Comparison of ENCODE assay signal across 27 mouse cellular contexts in the genomic region with DNA sequence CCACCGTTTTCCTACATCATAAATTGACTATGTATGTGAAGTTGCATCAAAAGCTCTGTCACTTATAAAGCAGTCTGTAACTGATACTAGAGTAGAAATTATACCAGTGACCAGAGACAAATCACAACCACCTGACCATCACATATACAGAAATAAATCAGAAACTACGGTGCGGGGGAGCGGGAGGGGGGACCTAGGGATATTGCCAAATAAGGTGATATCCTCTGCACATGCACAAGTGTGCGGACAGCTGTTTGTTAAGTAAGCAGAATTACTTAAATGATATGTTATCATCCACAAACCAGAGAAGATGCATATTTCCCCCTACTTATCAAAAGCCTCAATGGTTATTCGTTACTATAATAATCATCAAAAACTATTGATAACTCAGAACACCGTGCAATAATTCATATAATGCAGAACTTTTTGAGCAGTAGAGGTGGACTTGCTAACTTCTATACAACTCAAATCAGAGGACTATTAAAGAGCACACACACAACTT. TPM values are rescaled to one million over a fixed set of nuclear protein-coding genes. Genes with fewer than 3 reads are reported as not detected.
A peak's percentile ranks its signal among the peaks of the same experiment; 100 is the strongest.
DNase-seq lines count a peak whose midpoint lies in the region; ATAC-seq and TF ChIP-seq lines count a peak whose summit lies in the region.
"Had no signal": no experiment of that assay in that cellular context is flagged by ENCODE, and none has a peak within 500 bp of the region (broad histone marks: within the 10 kb centered on the region; RNA-seq: fewer than 3 reads in every experiment).

No protein-coding gene starts in this region.

- H3K27ac ChIP-seq in stomach, embryonic 14.5 days (ENCODE audit: low read length): peak overlapping the region; percentile 33; the same call in 1 of the 2 replicates
- no peak overlapping the region for H3K27ac ChIP-seq in stomach, postnatal 0 days (replicated peaks)
- H3K27ac ChIP-seq in liver, embryonic 12.5 days: peak overlapping the region; percentile 80
- H3K27ac ChIP-seq in liver, postnatal 0 days (ENCODE audit: low read depth): 0 out of 2 replicates have a peak overlapping the region, but pooled peaks have one; percentile 53
- no peak overlapping the region for H3K27ac ChIP-seq in hindbrain, embryonic 12.5 days
- H3K27ac ChIP-seq: embryonic facial prominence, embryonic 12.5 days; heart, embryonic 15.5 days; hindbrain, embryonic 14.5 days; layer of hippocampus, adult 2 months; limb, embryonic 13.5 days; macrophage; midbrain, embryonic 10.5 days; midbrain, embryonic 15.5 days; neural tube, embryonic 12.5 days had no signal

- H3K36me3 ChIP-seq in stomach, embryonic 14.5 days (ENCODE audit: control insufficient read depth, insufficient read depth, low read length): peaks cover 13% of the 10 kb centered on the region
- peaks cover 6% of the 10 kb centered on the region; the same call in 1 of the 2 replicates for H3K36me3 ChIP-seq in stomach, postnatal 0 days (ENCODE audit: control insufficient read depth, insufficient read depth, low read length)
- H3K36me3 ChIP-seq in liver, embryonic 12.5 days: peaks cover 61% of the 10 kb centered on the region
- H3K36me3 ChIP-seq in liver, postnatal 0 days (replicated peaks; ENCODE audit: insufficient read depth, low read length): peaks cover 45% of the 10 kb centered on the region
- H3K36me3 ChIP-seq in hindbrain, embryonic 12.5 days: peaks cover 29% of the 10 kb centered on the region; the same call in 1 of the 2 replicates
- H3K36me3 ChIP-seq: midbrain, embryonic 15.5 days had no signal

- no peak for ATAC-seq in stomach, embryonic 14.5 days (ENCODE audit: insufficient number of reproducible peaks, insufficient read depth, low FRiP score, low read depth)
- ATAC-seq in stomach, postnatal 0 days (ENCODE audit: low FRiP score, low TSS enrichment): no peak
- no peak for ATAC-seq in liver, embryonic 12.5 days
- ATAC-seq in liver, postnatal 0 days: no peak
- ATAC-seq in hindbrain, embryonic 12.5 days (ENCODE audit: low FRiP score): no peak
- ATAC-seq: CD4-positive, CD25-positive, alpha-beta regulatory T cell, adult 4 months; forebrain, embryonic 16.5 days; midbrain, embryonic 15.5 days had no signal

- no peak for DNase-seq in stomach, postnatal 0 days (ENCODE audit: low spot score)
- no peak for DNase-seq in liver, postnatal 0 days
- DNase-seq in cerebellum, postnatal 10 days: no peak
- DNase-seq in frontal cortex, postnatal 10 days (ENCODE audit: low spot score in 2 of 2): no peak
- DNase-seq: adrenal gland, adult 2 months; cerebellum, adult 2 months; cerebellum, postnatal 36 days; embryo, embryonic 11 days; heart, postnatal 4 days; kidney, adult 18-20 months; kidney, postnatal 36 days; lung, adult 2 months; lung, postnatal 10 days had no signal

- no peaks in the 10 kb centered on the region for H3K27me3 ChIP-seq in stomach, embryonic 14.5 days (ENCODE audit: control insufficient read depth, insufficient read depth, low read length)
- no peaks in the 10 kb centered on the region for H3K27me3 ChIP-seq in stomach, postnatal 0 days (ENCODE audit: control insufficient read depth, insufficient read depth, low read length)
- H3K27me3 ChIP-seq in liver, embryonic 12.5 days (replicated peaks): no peaks in the 10 kb centered on the region
- no peaks in the 10 kb centered on the region for H3K27me3 ChIP-seq in liver, postnatal 0 days (ENCODE audit: insufficient read depth, low read length)
- H3K27me3 ChIP-seq in hindbrain, embryonic 12.5 days: no peaks in the 10 kb centered on the region
- H3K27me3 ChIP-seq: embryonic facial prominence, embryonic 12.5 days; heart, embryonic 15.5 days; limb, embryonic 13.5 days; midbrain, embryonic 15.5 days; neural tube, embryonic 12.5 days had no signal

- no peaks in the 10 kb centered on the region for H3K4me1 ChIP-seq in stomach, embryonic 14.5 days (ENCODE audit: control insufficient read depth, insufficient read depth, low read length)
- H3K4me1 ChIP-seq in stomach, postnatal 0 days (replicated peaks; ENCODE audit: control insufficient read depth, insufficient read depth): no peaks in the 10 kb centered on the region
- H3K4me1 ChIP-seq in liver, embryonic 12.5 days: peaks cover 58% of the 10 kb centered on the region
- H3K4me1 ChIP-seq in liver, postnatal 0 days (ENCODE audit: insufficient read depth): peaks cover 15% of the 10 kb centered on the region
- no peaks in the 10 kb centered on the region for H3K4me1 ChIP-seq in hindbrain, embryonic 12.5 days
- H3K4me1 ChIP-seq: embryonic facial prominence, embryonic 12.5 days; limb, embryonic 13.5 days; midbrain, embryonic 10.5 days; midbrain, embryonic 15.5 days; neural tube, embryonic 12.5 days had no signal

- H3K9me3 ChIP-seq in stomach, embryonic 14.5 days (ENCODE audit: control insufficient read depth, low read depth, low read length): no peaks in the 10 kb centered on the region
- H3K9me3 ChIP-seq in stomach, postnatal 0 days (ENCODE audit: control insufficient read depth, low read length): no peaks in the 10 kb centered on the region
- H3K9me3 ChIP-seq in liver, embryonic 12.5 days (replicated peaks): no peaks in the 10 kb centered on the region
- no peaks in the 10 kb centered on the region for H3K9me3 ChIP-seq in liver, postnatal 0 days (ENCODE audit: low read length)
- no peaks in the 10 kb centered on the region for H3K9me3 ChIP-seq in hindbrain, embryonic 12.5 days (replicated peaks)
- H3K9me3 ChIP-seq: embryonic facial prominence, embryonic 12.5 days; heart, embryonic 15.5 days; limb, embryonic 13.5 days; midbrain, embryonic 10.5 days; midbrain, embryonic 15.5 days; neural tube, embryonic 12.5 days had no signal

- TF ChIP-seq CTCF in stomach, postnatal 0 days (IDR thresholded peaks at IDR 0.05; ENCODE audit: low read depth): no peak
- no peak for TF ChIP-seq CTCF in liver, postnatal 0 days (IDR thresholded peaks at IDR 0.05; ENCODE audit: low read depth)

- TF ChIP-seq EP300 in stomach, postnatal 0 days (optimal IDR thresholded peaks at IDR 0.05): no peak
- TF ChIP-seq EP300 in liver, postnatal 0 days (IDR thresholded peaks at IDR 0.05; ENCODE audit: low read depth): peak; percentile 89

- no peak overlapping the region for H3K4me3 ChIP-seq in stomach, embryonic 14.5 days (ENCODE audit: low read depth, low read length)
- H3K4me3 ChIP-seq in stomach, postnatal 0 days (ENCODE audit: low read depth, low read length): no peak overlapping the region
- H3K4me3 ChIP-seq in liver, embryonic 12.5 days: no peak overlapping the region
- H3K4me3 ChIP-seq in liver, postnatal 0 days (ENCODE audit: low read depth, low read length): no peak overlapping the region
- H3K4me3 ChIP-seq in hindbrain, embryonic 12.5 days: no peak overlapping the region
- H3K4me3 ChIP-seq: embryonic facial prominence, embryonic 12.5 days; heart, embryonic 15.5 days; layer of hippocampus, adult 2 months; limb, embryonic 13.5 days; midbrain, embryonic 10.5 days; midbrain, embryonic 15.5 days; neural tube, embryonic 12.5 days had no signal

- no peak overlapping the region for H3K9ac ChIP-seq in stomach, embryonic 14.5 days (replicated peaks; ENCODE audit: low read depth, low read length)
- no peak overlapping the region for H3K9ac ChIP-seq in stomach, postnatal 0 days (ENCODE audit: low read length)
- peak overlapping the region; percentile 39 for H3K9ac ChIP-seq in liver, embryonic 12.5 days
- H3K9ac ChIP-seq in liver, postnatal 0 days (replicated peaks): no peak overlapping the region
- H3K9ac ChIP-seq in hindbrain, embryonic 12.5 days: no peak overlapping the region
- H3K9ac ChIP-seq: embryonic facial prominence, embryonic 12.5 days; heart, embryonic 15.5 days; hindbrain, embryonic 14.5 days; limb, embryonic 13.5 days; midbrain, embryonic 15.5 days; neural tube, embryonic 12.5 days had no signal

- WGBS in stomach, embryonic 14.5 days: 78% methylated on average over 7 of the region's 7 CpGs
- 74% methylated on average over 7 of the region's 7 CpGs for WGBS in stomach, postnatal 0 days
- WGBS in liver, embryonic 12.5 days (ENCODE audit: insufficient replicate concordance): 42% methylated on average over 7 of the region's 7 CpGs
- 56% methylated on average over 7 of the region's 7 CpGs for WGBS in liver, postnatal 0 days (ENCODE audit: insufficient replicate concordance)
- 95% methylated on average over 7 of the region's 7 CpGs for WGBS in hindbrain, embryonic 12.5 days

- no peak overlapping the region for H3K4me2 ChIP-seq in stomach, embryonic 14.5 days (replicated peaks; ENCODE audit: low read depth, low read length)
- H3K4me2 ChIP-seq in stomach, postnatal 0 days (replicated peaks; ENCODE audit: low read depth): no peak overlapping the region
- peak overlapping the region; percentile 33 for H3K4me2 ChIP-seq in liver, embryonic 12.5 days
- no peak overlapping the region for H3K4me2 ChIP-seq in liver, postnatal 0 days (ENCODE audit: low read depth, low read length)
- no peak overlapping the region for H3K4me2 ChIP-seq in hindbrain, embryonic 12.5 days (replicated peaks)
- H3K4me2 ChIP-seq: embryonic facial prominence, embryonic 12.5 days; heart, embryonic 15.5 days; hindbrain, embryonic 14.5 days; limb, embryonic 13.5 days; midbrain, embryonic 15.5 days; neural tube, embryonic 12.5 days had no signal

RNA-seq across cellular contexts. Expression of gene Lrpprc, which starts 12.1 kb away (rescaled TPM):
- polyA plus RNA-seq in stomach, embryonic 14.5 days (2014; fragmentation: Nextera tagmentation; extraction: Ambion mirVana): 49.0 and 51.4 TPM in 2 replicates
- polyA plus RNA-seq in stomach, postnatal 0 days (2015; fragmentation: Nextera tagmentation; extraction: Ambion mirVana): 14.6 and 15.9 TPM in 2 replicates
- polyA plus RNA-seq in liver, embryonic 12.5 days (2016; fragmentation: Nextera tagmentation; extraction: Ambion mirVana): 64.9 and 68.2 TPM in 2 replicates
- 29.2 and 33.9 TPM in 2 replicates for polyA plus RNA-seq in liver, postnatal 0 days (2015; fragmentation: Nextera tagmentation; extraction: Ambion mirVana)
- polyA plus RNA-seq in hindbrain, embryonic 12.5 days (2016; fragmentation: Nextera tagmentation; extraction: Ambion mirVana): 52.0 and 52.3 TPM in 2 replicates

Comparison
In these comparisons a context has a peak if more than half of its experiments do, and no peak if none do; other contexts are left out.
1. H3K27ac ChIP-seq: peak in stomach, embryonic 14.5 days (single experiment), liver, embryonic 12.5 days (single experiment) and liver, postnatal 0 days (single experiment); none in stomach, postnatal 0 days (single experiment) and hindbrain, embryonic 12.5 days (single experiment).